Mouse (Mus musculus) adrenal gland, postnatal 14 days (tissue): Measurements from ENCODE around the gene Pacs1. TPM values are rescaled to one million over a fixed set of nuclear protein-coding genes. Genes with fewer than 3 reads are reported as not detected.

ENCODE experiments used
- DNase-seq: peaks from one replicate; pipeline ENCODE4 v3.0.0; 2021; ENCODE audit warnings: mixed read lengths
- long read RNA-seq, 2 experiments: library from polyadenylated mRNA; stranded (forward); transcript quantifications; one replicate each; pipeline ENCODE4 v2.0.0; 2021
- total RNA-seq: library from RNA; stranded (reverse); gene quantifications from 2 replicates; pipeline ENCODE4 v1.2.3, GENCODE M21; 2021

The Pacs1 gene
- total RNA-seq: 20.4 and 25.5 TPM in 2 replicates
- long read RNA-seq, experiment 1, full-length matches to known transcripts: 12 of 17 reads
- long read RNA-seq, experiment 1, partial matches to known transcripts: 2 of 17 reads
- long read RNA-seq, experiment 1, other reads (novel, unspliced or antisense): 3 of 17 reads
- long read RNA-seq, experiment 2, full-length matches to known transcripts: 12 of 16 reads
- long read RNA-seq, experiment 2, partial matches to known transcripts: 1 of 16 reads
- long read RNA-seq, experiment 2, other reads (novel, unspliced or antisense): 3 of 16 reads

DNA sequence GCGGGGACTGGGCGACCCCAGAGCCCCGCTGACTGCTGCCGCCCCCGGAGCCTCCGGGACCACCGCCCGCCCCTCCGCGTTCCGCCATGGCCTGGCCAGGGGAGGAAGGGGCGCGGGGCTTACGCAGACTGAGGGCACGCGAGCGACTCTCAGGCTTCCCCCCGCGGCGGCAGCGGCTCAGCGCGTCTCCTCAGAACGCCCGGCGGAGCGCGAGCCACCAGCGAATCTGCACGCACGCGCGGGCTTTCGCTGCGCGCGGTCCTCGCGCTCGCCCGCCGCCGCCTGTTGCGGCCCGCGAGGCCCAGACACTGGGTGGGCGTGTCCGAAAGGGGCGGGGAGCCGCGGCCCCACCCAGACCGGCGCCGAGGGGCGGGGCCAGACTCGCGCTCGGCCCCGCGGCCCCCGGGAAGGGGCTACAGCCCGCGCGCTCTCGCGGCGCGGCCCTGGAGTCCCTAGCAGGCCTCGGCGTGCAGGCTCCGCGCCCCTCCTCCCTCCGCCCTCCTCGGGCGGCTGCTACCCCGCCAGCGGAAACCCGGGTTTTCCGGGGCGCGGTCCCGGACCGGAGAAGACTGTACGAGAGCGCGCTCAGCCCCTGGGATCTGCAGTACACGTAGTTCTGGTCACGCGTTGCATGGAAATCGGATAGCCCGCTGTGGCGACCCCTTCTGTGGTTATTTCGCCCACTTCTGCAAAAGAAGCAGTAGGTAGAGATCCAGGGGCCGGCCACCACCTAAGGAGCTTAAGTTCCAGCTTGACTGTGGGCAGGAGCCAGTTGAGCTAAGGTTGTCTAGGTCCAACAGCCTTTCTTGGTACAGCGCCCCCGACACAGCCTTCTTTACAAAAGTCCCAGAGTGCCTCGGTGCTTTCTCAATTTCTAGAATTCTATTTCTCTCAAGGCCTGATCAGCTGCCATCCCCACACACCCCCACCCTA is at the start of gene Pacs1:
Gene Pacs1 (minus strand): TSS at position 319 of the 933 bp plus-strand sequence.
- peak; percentile 94 for DNase-seq

DNA sequence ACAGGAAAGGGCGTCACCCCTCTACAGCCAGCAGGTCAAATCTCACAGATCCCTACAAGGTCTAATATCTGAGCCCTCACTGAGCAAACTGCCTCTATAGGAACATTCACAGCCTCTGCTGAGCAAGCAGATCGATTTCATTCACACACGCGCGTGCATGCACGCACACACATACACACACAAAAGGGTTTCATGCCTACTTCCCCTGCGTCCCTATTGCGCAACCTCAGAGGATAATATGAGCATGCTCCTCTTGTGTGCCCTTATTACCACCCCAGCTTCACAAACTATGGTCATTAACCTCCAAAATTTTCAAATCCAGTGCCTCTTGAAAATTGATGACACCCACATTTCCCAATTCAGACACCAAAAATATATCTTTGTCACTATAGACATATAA is 40.3 kb upstream of the Pacs1 start:
- DNase-seq: no peak

DNA sequence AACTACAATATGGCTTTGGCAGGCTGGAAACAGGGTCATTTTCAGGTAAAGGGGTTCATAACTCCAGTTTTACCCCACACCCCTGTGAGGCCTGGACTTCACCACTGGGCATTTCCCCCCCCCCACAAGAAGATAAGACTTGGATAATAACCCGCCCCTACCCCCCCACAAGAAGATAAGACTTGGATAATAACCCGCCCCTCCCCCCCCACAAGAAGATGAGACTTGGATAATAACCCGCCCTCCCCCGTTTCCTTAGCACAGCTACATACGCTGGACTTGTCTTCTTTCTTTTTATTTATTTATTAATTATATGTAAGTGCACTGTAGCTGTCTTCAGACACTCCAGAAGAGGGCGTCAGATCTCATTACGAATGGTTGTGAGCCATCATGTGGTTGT is 36.1 kb upstream of the Pacs1 start:
- no peak for DNase-seq

- peak; percentile 29 for DNase-seq
Observed at GRCm38 (mm10) chr19:5306968-5307734, 34.2 kb upstream of the Pacs1 start.

GRCm38 (mm10) chr19:5306279-5306678 is 33.4 kb upstream of the Pacs1 start:
- DNase-seq: no peak

DNA sequence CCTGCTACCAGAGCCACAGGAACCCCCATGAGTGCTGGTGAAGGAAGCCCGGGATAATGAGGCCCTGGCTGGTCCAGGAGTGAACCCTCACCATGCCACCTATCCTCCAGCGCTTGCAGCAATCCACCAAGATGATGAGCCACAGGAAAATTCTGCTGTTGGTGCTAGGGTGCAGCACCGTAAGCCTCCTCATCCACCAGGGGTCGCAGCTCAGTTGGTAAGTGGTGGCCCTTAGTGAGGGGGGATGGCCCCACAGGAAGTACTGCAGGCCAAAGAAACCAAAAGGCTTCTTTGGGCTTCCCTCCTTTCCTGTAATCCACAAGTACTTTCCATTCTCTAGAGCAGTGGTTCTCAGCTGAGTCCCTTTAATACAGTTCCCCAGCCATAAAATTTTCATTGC is 29.5 kb upstream of the Pacs1 start:
- peak; percentile 74 for DNase-seq

GRCm38 (mm10) chr19:5300588-5300987 is 27.7 kb upstream of the Pacs1 start:
- DNase-seq: no peak

DNA sequence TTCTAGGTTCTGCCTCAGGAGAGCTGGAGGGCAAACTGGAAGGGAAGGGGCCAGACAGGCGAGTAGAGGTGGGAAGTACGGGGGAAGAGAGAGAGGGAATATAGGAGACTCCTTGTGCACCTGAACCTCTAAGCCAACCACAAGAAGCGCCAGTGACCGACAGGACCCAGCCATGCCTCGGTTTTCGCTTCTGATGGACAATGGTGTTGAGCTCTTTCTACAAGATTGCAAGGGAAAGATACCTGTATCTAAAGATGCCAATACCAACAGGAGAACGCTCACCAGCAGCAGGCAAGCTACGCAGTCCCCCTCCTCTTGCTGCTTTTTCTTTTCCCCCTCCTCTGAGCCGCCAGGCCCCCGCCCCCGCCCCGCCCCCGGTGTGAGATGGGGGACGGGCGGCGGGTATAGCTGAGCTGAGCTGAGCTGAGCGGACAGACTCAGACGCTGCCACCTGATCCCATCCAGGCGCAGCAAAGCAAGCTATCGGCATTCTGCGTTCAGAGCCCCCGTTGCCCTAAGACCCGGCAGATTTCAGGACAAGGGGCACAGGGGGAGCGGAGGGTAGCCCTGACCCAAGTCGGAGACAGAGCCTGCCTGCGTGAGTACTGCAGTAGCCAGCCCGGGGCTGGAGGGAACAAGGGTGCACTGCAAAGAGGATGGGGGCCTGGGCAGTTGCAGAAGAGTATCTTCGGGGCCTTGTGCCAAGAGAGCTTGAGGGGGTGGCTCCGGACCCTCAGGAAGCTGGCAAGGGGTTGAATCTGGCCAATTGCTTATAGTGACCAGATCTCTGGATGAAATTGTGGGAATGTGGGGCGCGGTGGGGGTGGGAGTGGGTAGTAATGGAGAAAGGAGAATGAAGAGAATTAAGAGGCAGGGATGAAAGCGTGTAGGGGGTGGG is 25.2 kb upstream of the Pacs1 start, which contains the start of gene Gal3st3:
Gene Gal3st3 (plus strand): TSS at position 429 of the 898 bp plus-strand sequence.
- DNase-seq: no peak

- no peak for DNase-seq
Observed at GRCm38 (mm10) chr19:5296630-5297029, 23.7 kb upstream of the Pacs1 start.

DNA sequence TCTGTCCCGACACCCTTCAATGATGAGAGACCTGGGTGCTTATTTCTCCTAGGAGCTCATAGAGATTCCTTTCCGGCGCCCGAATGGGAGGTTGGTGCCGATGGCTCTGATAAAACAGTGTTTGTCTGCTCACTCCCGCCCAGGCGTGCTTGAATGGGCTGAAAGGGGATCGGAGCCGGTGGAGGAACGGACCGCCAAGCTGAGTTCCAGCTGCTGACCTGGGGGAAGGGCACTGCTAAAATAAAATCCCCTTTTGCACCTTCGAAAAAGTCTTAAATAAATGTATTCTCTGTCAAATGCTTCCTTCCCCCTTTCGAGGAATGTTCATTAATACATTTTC is 22.8 kb upstream of the Pacs1 start:
- DNase-seq: no peak

GRCm38 (mm10) chr19:5294972-5295735 is 22.2 kb upstream of the Pacs1 start, which contains the start of gene Sf3b2:
TSS of gene Sf3b2 (minus strand) at chr19:5295455.
- peak; percentile 99 for DNase-seq

DNA sequence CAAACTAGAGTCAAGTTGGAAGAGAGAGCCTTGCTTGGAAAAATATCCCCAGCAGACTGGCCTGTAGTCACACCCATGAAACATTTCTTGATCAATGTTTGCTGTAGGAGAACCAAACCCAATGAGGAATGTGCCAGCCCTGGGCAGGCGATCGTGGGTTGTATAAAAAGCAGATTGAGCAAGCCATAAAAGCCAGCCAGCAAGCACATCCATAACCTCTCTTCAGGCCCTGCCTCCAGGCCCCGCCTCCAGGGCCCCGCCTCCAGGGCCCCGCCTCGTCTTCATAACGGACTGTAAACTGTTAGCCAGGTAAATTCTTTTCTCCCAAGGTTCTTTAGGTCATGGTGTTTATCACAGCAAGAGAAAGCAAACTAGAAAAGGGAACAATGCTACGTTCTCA is 5.5 kb upstream of the Pacs1 start:
- DNase-seq: peak; percentile 63

- DNase-seq: peak; percentile 30
Observed at GRCm38 (mm10) chr19:5277140-5277539, 4.2 kb upstream of the Pacs1 start.

DNA sequence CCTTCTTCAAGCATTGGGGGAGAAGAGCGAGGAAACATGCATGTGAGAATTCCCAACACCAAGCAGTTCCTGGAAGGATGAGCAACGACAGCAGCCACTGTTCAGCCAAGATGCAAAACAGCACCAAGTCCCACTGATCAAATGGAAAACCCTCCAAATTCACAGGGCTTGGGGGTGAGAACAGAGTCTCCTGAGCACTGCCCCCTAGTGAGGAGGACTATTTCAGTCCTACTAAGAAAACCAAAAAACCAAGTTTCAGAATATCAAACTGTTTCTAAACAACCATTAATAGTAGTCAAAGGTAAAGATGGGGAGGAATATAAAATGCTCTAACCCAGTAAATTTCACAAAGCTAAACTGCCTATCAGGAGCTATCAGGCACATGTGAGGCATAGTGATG is 3.6 kb upstream of the Pacs1 start:
- no peak for DNase-seq

DNA sequence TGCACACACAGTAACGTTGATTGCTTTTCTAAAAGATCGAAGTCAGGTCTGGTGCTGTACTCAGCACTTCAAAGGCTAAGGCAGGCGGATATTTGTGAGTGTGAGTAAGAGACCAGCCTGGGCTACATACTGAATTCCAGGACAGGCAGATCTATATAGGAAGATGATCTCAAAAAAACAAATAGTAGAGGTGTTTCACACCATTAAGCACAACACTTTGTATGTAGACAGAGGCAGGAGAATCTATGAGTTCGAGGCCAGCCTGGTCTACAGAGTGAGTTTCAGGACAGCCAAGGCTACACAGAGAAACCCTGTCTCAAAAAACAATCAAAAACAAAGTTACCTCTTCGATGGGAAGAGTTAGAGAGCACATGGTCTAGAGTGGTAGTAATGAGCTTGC is 2.8 kb upstream of the Pacs1 start:
- no peak for DNase-seq

GRCm38 (mm10) chr19:5274641-5275040 is 1.7 kb upstream of the Pacs1 start:
- DNase-seq: no peak

GRCm38 (mm10) chr19:5273916-5274315 is 997 bp upstream of the Pacs1 start:
- peak; percentile 23 for DNase-seq

GRCm38 (mm10) chr19:5272326-5272795 is 558 bp downstream of the Pacs1 start:
- DNase-seq: peak; percentile 63

DNA sequence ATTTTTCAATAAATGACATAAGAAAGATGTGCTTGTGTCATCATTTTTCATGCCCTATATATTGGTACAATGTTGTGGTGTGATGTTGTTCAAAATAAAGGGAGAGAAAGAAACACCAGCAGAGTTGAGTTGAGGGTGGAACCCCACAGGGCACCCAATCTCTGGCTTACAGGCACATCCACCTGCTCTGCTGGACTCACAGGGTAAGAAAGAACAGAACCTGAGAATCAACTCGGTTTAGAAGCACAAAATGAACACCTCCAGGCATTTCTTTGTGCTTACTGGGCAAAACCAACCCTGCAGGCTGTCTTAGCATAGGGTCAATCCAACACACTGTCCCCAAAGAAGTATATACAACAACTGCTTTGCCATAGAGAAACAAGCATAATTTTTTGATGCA is 1.5 kb downstream of the Pacs1 start:
- no peak for DNase-seq

GRCm38 (mm10) chr19:5269392-5269791 is 3.5 kb downstream of the Pacs1 start:
- DNase-seq: no peak

- no peak for DNase-seq
Observed at GRCm38 (mm10) chr19:5268875-5269274, 4.0 kb downstream of the Pacs1 start.
